Mouse (Mus musculus) brain, embryonic 14.5 days (tissue): Measurements from ENCODE around the gene Cd3e. TPM values are rescaled to one million over a fixed set of nuclear protein-coding genes. Genes with fewer than 3 reads are reported as not detected.

Experiments
- DNase-seq: peaks from one replicate; pipeline ENCODE4 v3.0.0-alpha.2; 2011; ENCODE audit warnings: low read depth
- CTCF ChIP-seq: fragments of 200-500 bp; IDR thresholded peaks from 2 replicates; pipeline ENCODE4 v1.5.1; 2012; ENCODE audit warnings: inconsistent platforms, mild to moderate bottlenecking, moderate library complexity, borderline replicate concordance; ENCODE audit not compliant: insufficient read depth, insufficient read length; ENCODE audit errors: extremely low read depth
- POLR2A ChIP-seq: fragments of 200-500 bp; IDR thresholded peaks from 2 replicates; pipeline ENCODE4 v1.6.1; 2012; ENCODE audit warnings: mild to moderate bottlenecking, inconsistent platforms, borderline replicate concordance; ENCODE audit not compliant: poor library complexity, insufficient read depth, insufficient read length, severe bottlenecking; ENCODE audit errors: extremely low read depth
- polyA plus RNA-seq: library from polyadenylated mRNA; depleted of rRNA; stranded (reverse); fragments of >200 nt; gene quantifications from 2 replicates; pipeline ENCODE4 v1.2.3, GENCODE M21; 2012; rRNA removed

The Cd3e gene
- polyA plus RNA-seq, result not detected in 2 replicates

DNA sequence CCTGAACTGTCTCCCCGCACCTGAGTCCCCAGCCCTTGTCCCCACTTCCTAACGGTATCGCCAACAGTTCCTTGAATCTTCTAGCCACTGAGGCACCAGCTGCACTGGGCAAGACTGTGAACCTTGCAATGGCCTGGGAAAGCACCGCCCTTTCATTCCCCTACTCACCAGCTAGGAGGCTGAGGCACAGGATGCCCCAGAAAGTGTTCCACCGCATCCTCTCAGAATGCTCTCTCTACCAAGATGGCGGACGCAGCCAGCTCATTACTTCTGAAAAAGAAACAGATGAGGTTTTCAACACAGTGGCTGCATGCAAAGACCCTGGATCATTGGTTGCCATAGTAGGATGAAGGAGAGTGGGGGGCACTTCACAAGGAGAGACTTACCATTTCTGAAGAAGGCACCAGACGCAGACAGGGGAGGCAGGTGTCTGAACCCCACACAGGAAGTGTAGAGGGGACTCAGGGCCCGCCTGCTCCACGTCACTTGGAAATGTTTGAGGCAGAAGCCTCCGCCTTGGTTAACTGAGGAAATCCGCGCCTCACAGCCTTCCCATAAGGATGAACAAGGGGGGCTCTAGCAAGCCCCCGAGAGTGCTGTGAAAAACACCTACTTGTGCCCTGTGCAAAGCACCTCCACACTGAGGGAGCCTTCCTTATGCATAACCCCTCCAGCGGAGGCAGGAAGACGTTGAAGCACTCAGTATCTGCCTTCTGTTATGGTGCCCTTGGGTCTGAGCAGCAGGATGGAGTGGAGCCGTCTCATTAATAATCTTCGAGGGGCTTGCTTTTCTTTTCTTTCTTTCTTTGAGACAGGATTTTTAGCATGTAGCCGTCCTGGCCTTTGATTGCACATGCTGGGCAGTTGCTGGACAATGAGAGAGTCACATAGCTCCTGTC, at the start of gene Cd3e:
TSS of gene Cd3e (minus strand) at position 448 of the 899 bp plus-strand sequence.
- TF ChIP-seq CTCF (no peak), POLR2A (no peak)
- no peak for DNase-seq

DNA sequence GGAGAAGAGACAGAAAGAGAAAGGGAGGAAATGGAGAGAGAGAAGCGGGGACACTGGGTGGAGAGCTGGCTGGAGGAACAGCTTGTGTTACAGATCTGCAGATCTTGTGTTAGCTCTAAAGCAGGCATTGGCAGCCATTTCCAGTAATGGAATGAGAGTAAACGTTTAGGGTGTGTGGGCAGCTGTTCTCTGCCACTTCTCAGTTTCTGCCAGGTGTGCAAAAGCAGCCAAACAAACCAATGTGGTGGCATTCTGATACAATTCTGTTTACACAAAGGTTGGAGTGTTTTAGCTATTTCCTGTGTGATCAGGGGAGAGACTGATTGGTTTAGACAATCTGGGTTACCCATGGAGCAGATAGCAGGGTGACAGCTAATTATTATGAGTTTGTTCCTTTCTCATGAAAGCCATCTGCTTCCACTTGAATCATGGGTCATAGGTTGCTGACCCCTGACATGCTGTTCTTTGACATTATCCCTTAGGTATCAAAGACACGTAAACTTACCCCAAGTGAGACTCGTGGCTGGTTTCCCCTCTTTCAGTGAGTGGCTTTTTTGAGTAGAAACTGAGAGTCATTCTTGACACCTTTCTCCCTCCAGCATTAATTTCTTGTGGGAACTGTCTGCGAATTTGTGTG, 49.0 kb upstream of the Cd3e start:
- no peak for DNase-seq

DNA sequence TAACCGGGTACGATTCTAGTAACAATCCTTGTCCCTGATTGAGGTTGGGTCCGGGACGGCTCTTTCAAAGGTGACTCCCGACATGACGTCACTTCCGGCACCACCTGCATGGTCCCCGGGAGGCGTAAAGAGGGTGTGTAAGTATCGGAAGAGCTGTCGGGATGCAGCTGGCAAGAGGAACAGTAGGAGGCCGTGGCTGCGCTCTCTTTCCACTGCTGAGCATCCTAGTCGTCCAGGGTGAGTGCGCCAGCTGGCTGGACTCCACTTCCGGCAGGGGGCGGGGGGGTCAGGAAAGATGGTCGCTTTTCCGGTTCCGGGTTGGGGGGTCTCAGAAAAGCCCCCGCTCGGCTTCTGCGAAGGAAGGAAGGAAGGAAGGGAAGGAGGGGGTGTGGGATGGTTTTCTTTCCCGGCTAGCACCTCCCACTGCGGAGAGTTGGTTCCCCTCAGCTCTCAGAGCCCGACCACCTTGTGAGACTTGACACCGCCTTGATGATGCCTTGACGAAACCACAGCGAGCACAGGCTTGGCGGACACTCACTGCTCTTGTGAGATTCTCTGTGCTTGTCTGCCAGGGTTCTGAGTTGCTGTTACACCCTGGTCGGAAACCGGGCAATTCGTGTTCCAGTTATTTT, 45.8 kb upstream of the Cd3e start, which contains the start of gene Mpzl3:
TSS of gene Mpzl3 (plus strand) at position 105 of the 632 bp plus-strand sequence.
- TF ChIP-seq POLR2A (peak; percentile 29; the same call in 1 of the 2 replicates), CTCF (no peak)
- peak; percentile 98 for DNase-seq

More for the DNA sequence above, 49.0 kb upstream of the Cd3e start:
- TF ChIP-seq POLR2A (no peak), CTCF (no peak)

DNA sequence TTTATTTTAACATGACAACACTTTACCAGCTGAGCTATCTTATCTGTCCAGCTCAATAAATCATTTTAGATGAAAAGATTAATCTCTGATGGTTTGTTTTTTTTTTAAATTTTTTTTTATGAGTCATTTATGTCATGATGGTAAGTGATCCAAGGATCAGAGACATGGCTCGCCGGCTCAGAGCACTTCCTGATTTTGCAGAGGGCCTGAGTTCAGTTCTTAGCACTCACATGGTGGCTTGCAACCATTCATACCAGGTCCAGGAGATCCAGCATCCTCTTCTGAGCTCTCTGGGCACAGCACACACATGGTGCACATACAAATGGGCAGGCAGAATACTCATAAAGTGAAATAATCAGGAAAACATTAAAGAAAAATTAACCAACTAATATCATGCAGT, 40.9 kb upstream of the Cd3e start:
- DNase-seq, result no peak
- TF ChIP-seq POLR2A (no peak), CTCF (no peak)

DNA sequence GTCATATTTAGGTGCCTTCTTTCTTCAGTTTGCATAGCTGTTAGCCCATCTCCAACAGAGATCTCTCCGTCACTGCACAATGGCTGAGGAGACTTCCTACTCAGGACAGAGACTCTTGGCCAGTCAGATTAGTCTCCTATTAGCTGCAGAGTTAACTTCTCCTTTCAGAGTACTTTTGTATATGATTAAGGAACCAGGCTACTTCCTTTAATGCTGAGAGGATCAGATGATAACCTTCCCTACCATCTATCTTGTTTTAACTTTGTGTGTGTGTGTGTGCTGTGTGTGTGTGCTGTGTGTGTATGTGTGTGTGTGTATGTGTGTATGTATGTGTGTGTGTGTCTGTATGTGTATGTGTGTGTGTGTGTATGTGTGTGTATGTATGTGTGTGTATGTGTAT, 40.3 kb upstream of the Cd3e start:
- TF ChIP-seq POLR2A, result no peak
- no peak for TF ChIP-seq CTCF
- DNase-seq, result no peak

DNA sequence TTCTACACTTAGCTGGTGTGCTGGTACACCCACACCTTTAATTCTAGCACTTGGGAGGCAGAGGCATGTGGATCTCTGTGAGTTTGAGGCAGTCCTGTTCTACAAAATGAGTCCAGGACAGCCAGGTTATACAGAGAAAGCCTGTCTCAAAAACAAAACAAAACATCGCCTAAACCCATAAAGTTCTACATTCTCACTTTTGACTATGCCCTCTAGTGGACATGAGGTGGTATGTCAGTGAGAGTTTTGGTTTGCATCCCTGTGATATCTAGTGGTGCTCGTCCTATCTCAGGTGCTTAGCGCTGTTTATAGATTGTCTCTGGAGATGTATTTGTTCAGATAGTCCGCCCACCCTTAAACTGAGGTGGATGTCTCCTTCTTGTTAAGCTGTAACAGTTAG, 39.1 kb upstream of the Cd3e start:
- DNase-seq, result peak; percentile 22
- no peak for TF ChIP-seq POLR2A
- peak; percentile 59; the same call in 1 of the 2 replicates for TF ChIP-seq CTCF

DNA sequence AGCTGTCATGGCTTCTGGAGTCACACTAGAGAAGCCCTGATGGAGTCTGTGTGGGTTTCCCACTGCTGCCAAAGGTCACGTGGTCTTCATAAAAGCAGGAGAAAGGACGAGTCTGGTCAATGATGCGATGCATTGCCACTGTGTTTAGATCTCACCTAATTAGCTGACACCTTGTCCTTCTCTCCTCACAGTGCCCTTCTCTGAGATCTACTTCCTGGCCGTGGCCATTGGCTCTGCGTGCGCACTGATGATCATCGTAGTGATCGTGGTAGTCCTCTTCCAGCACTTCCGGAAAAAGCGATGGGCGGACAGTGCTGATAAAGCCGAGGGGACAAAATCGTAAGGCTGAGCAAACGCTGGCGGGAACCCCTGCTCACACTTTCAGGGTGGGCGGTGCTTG, 37.5 kb upstream of the Cd3e start:
- no peak for TF ChIP-seq CTCF
- TF ChIP-seq POLR2A, result no peak
- DNase-seq, result no peak

DNA sequence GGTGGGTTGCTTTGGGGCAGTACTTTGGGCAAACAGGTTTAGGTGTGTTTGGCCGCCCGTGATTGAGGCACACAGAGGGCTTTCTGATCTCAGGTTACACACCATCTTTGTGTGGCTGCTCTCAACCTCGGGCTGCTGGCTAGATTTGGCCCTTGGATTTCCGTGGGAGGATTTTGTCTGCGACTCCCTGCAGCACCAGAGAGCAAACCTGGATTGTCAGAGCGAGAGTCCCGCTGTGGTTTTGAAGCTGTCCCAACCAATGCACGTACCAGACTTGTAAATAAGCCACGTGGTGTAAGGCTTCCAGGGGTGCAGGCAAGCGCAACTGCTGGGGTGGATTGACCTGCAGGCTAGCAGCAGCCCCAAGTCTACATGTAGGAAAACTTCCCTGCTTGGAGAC, 33.5 kb upstream of the Cd3e start:
- TF ChIP-seq CTCF (no peak), POLR2A (no peak)
- DNase-seq, result no peak

DNA sequence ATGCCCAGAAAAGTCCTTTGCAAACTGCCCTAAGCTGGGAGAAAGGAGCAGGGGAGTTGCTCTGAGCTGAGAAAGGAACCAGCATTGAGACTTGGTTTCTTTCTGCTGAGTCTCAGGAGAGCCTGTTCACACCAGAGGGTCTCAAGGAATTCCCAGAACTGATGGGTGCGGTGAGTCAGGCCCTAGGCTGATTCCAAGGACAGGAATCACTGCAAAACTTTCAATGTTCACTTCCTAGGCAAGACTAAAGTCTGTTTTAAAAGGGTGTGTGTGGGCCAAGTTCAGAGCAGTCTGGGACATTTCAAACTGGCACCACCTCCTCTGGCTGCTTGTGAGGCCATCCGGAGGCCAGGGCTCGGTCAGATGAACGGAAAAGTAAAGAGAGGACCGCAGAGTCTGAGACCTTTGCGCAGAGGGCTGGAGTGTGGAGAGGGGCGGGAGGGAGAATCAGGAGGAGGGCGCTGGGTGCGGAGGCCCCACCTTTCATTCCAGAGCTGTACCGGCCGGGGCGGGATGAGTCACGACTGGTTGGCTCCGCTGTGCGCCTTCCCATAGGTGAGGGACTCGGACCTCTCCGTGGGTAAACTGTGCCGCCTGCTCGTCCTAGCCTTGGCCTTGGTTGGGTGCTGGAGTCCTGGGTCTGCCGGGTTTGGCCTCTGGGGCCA, 32.8 kb upstream of the Cd3e start:
- TF ChIP-seq CTCF (no peak), POLR2A (no peak)
- DNase-seq, result no peak

DNA sequence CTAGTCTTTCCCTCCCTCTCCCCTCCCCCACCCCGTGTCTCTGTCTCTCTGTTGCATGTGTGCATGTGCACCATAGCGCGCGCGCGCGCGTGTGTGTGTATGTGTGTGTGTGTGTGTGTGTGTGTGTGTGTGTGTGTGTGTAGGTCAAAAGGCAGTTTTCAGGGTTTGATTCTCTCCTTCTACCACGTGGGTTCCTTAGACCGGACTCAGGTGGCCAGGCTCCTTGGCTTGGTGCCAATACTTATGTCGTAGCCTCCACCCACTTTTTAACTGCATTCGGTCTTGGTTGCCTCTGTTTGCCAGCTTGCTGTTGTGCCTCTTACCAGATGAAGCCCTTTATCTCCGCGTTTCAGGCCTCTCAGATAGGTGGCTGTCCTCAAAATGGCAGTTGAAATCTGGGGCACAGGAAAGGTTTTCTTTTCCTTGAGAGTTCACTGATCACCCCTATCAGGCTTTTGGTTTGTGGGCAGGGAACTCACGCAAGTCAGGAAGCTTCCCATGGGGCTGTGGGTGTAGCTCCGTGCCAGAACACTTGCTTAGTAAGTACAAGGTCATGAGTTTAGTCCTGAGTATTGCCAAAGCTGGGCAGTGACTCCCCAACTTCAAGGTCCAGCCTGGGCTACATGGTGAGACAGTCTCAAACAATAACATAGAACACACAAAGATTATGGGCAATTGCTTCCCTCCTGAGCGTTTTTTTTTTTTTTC, 31.9 kb upstream of the Cd3e start:
- DNase-seq, result no peak
- TF ChIP-seq CTCF (no peak), POLR2A (no peak)

DNA sequence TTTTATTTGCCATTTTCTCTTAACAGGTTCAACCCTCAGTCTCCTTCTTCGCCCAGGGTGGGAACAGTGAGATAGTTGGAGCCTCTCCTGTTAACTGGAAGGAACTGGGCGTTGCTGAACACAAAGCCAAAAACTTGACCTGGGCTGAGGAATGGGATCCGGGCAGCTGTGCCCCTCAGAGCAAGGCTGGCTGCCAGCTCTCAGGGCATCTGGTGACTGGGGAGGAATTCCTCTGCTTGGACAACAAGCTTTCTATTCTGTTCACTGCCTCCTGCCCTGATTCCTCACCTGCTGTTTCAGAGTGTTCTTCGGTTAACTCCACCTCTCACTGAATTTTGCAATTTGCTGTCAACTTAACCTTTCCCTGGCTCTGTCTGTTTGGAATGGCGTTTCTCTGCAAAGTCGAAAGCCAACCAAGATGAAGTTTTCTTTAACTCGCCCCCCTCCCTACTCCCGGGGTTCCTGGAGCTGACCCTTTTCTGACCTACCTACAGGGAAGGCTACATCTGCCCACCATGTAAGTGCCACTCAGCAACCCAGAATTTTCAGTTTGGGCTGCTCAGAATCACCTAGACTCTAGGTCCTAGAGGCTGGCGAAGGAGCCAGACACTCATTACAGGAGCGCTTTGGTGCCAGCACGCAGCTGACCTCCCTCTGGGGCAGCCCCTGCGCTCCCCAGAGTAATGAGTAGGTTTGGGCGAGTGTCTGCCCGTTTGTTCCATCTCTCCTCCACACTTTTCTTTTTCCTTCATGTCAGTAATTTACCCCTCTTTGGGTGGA, 30.8 kb upstream of the Cd3e start:
- no peak for DNase-seq
- TF ChIP-seq POLR2A, result no peak
- TF ChIP-seq CTCF, result no peak
